Mouse (Mus musculus) heart, postnatal 0 days (tissue): ENCODE data around the gene Eml4. TPM values are rescaled to one million over a fixed set of nuclear protein-coding genes. Genes with fewer than 3 reads are reported as not detected.

Experiments
- ATAC-seq: fragments of 200-750 bp; cut with Nextera tagmentation; 2 replicates; pipeline ENCODE4 v1.8.0; 2017; ENCODE audit warnings: low read depth, moderate number of reproducible peaks, moderate library complexity; ENCODE audit not compliant: insufficient read depth
- DNase-seq: peaks from one replicate; pipeline ENCODE4 v3.0.0-alpha.2; 2016; ENCODE audit warnings: low spot score
- H3K27ac ChIP-seq: fragments of 300-500 bp; sonication (generic); 2 replicates; pipeline ENCODE4 v1.5.1; 2014; ENCODE audit warnings: low read depth, mild to moderate bottlenecking
- H3K27me3 ChIP-seq: fragments of 300-500 bp; sonication (generic); 2 replicates; pipeline ENCODE4 v1.6.1; 2014; ENCODE audit warnings: low read length, mixed read lengths; ENCODE audit not compliant: control insufficient read depth, insufficient read depth
- H3K36me3 ChIP-seq: fragments of 300-500 bp; sonication (generic); replicated peaks from 2 replicates; pipeline ENCODE4 v1.6.1; 2014; ENCODE audit warnings: low read length, mixed read lengths; ENCODE audit not compliant: control insufficient read depth, insufficient read depth
- H3K4me1 ChIP-seq: fragments of 300-500 bp; sonication (generic); 2 replicates; pipeline ENCODE4 v1.6.1; 2014; ENCODE audit warnings: antibody characterized with exemption; ENCODE audit not compliant: control insufficient read depth, insufficient read depth
- H3K4me2 ChIP-seq: fragments of 300-500 bp; sonication (generic); 2 replicates; pipeline ENCODE4 v1.6.1; 2014; ENCODE audit warnings: low read depth, mild to moderate bottlenecking, low read length, moderate library complexity
- H3K4me3 ChIP-seq: fragments of 300-500 bp; sonication (generic); 2 replicates; pipeline ENCODE4 v1.5.1; 2014; ENCODE audit warnings: low read depth, low read length
- H3K9ac ChIP-seq: fragments of 300-500 bp; sonication (generic); replicated peaks from 2 replicates; pipeline ENCODE4 v1.6.1; 2014; ENCODE audit warnings: low read depth, low read length, mixed read lengths
- H3K9me3 ChIP-seq: fragments of 300-500 bp; sonication (generic); replicated peaks from 2 replicates; pipeline ENCODE4 v1.6.1; 2016; ENCODE audit warnings: low read length; ENCODE audit not compliant: control insufficient read depth
- CTCF ChIP-seq: IDR thresholded peaks from 2 replicates; pipeline ENCODE4 v1.5.1; 2016; ENCODE audit warnings: antibody characterized with exemption, control low read depth, low read depth
- EP300 ChIP-seq: IDR thresholded peaks from 2 replicates; pipeline ENCODE4 v1.6.1; 2016; ENCODE audit warnings: antibody characterized with exemption, low read depth
- WGBS: fragments of 180-500 bp; shearing (Covaris S2); extraction: QIAGEN DNeasy Blood & Tissue Kit; methylation state at CpG from one replicate; pipeline ENCODE4 v1.1.7; 2014; 5-methylcytosine and 5-hydroxymethylcytosine counted together
- polyA plus RNA-seq: library from polyadenylated mRNA; unstranded; fragments of >200 nt; fragmentation: Nextera tagmentation; extraction: Ambion mirVana; gene quantifications from 2 replicates; pipeline ENCODE4 v1.2.1, GENCODE M21; 2015
- total RNA-seq: library from RNA; depleted of rRNA; stranded (reverse); fragments of >200 nt; gene quantifications from 2 replicates; pipeline ENCODE4 v1.2.3, GENCODE M21; 2014; ENCODE audit warnings: low replicate concordance; rRNA removed

Eml4 gene
- total and polyA plus RNA-seq, 2 experiments from 2014 or later = 5.0 to 15.6 TPM

GRCm38 (mm10) chr17:83524753-83525152, 174.0 kb downstream of the Eml4 start:
- H3K27ac ChIP-seq = no peak overlapping the region
- DNase-seq (no peak), ATAC-seq (no peak)
- H3K9ac ChIP-seq = no peak overlapping the region
- peaks cover 16% of the 10 kb centered on the region for H3K4me1 ChIP-seq
- H3K4me2 ChIP-seq = no peak overlapping the region
- no peaks in the 10 kb centered on the region for H3K27me3 ChIP-seq
- H3K4me3 ChIP-seq = no peak overlapping the region
- TF ChIP-seq CTCF (no peak), EP300 (no peak)
- no peaks in the 10 kb centered on the region for H3K9me3 ChIP-seq
- no peaks in the 10 kb centered on the region for H3K36me3 ChIP-seq
- 66% methylated on average over 7 of the region's 7 CpGs for WGBS

- H3K36me3 ChIP-seq = no peaks in the 10 kb centered on the region
- peak; percentile 29 for DNase-seq
- H3K4me3 ChIP-seq = no peak overlapping the region
- no peak overlapping the region for H3K27ac ChIP-seq
- H3K27me3 ChIP-seq = no peaks in the 10 kb centered on the region
- H3K4me1 ChIP-seq = peaks cover 16% of the 10 kb centered on the region
- H3K9me3 ChIP-seq = no peaks in the 10 kb centered on the region
- no peak overlapping the region for H3K9ac ChIP-seq
- TF ChIP-seq EP300 (no peak), CTCF (no peak)
- peak overlapping the region; percentile 6; the same call in 1 of the 2 replicates for H3K4me2 ChIP-seq
- WGBS = 18% methylated on average over 8 of the region's 8 CpGs
- no peak for ATAC-seq
Measured at GRCm38 (mm10) chr17:83525596-83525995, 174.9 kb downstream of the Eml4 start.

- Histone ChIP-seq H3K27ac (peak overlapping the region; percentile 83; the same call in 1 of the 2 replicates), H3K36me3 (no peaks in the 10 kb centered on the region), H3K4me1 (peaks cover 16% of the 10 kb centered on the region), H3K9ac (no peak overlapping the region), H3K4me2 (no peak overlapping the region), H3K9me3 (no peaks in the 10 kb centered on the region), H3K27me3 (no peaks in the 10 kb centered on the region), H3K4me3 (no peak overlapping the region)
- DNase-seq (no peak), ATAC-seq (no peak)
- WGBS = 29% methylated on average over 5 of the region's 5 CpGs
- no peak for TF ChIP-seq CTCF
- no peak for TF ChIP-seq EP300
Measured at GRCm38 (mm10) chr17:83526091-83526561, 175.4 kb downstream of the Eml4 start.

DNA sequence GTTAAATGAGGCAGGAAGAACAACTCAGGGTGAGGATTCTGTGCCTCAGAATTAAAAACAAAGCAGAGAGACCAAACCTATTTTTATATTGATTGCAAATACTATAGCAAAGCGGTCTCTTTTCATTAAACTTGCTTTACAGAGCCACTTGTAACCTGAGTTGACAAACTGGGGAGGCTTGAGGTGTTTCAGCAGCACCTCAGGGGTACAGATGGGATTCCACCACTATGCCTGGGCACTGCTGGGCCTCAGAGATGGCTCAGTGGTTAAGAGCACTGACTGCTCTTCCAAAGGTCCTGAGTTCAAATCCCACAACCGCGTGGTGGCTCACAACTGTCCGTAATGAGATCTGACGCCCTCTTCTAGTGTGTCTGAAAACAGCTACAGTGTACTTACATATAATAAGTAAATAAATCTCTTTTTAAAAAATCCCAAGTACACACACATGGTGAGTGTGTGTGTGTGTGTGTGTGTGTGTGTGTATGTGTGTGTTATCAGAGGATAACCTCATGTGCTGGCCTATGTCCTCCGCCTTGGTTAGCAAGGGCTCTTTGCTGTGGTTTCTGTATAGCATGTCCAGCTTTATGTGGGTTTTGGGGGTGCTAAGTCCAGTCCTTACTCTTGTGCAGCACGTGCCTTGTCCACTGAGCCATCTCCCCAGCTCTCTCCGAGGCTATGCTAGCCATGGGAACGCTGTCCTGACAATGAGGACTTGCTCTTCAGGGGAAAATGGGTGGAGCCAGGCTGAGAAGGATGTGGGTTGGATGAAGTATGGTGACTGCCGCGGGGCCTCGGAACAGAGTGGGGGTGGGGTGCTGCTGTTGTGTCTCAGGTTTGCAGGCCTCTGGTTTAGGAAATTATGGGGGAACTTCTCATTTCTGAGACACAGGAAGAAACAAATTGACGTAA, 176.1 kb downstream of the Eml4 start:
- Histone ChIP-seq H3K27me3 (no peaks in the 10 kb centered on the region), H3K4me3 (peak overlapping the region; percentile 36; the same call in 1 of the 2 replicates), H3K4me1 (peaks cover 16% of the 10 kb centered on the region), H3K27ac (peak overlapping the region; percentile 83), H3K36me3 (no peaks in the 10 kb centered on the region), H3K9ac (peak overlapping the region; percentile 50), H3K4me2 (peak overlapping the region; percentile 66), H3K9me3 (no peaks in the 10 kb centered on the region)
- peak; percentile 76 for DNase-seq
- peak; percentile 83 for ATAC-seq
- TF ChIP-seq CTCF (no peak), EP300 (no peak)
- WGBS = 38% methylated on average over 13 of the region's 13 CpGs

GRCm38 (mm10) chr17:83527651-83528381, 177.1 kb downstream of the Eml4 start:
- no peaks in the 10 kb centered on the region for H3K9me3 ChIP-seq
- WGBS = 7% methylated on average over 17 of the region's 17 CpGs
- DNase-seq (peak; percentile 87), ATAC-seq (peak; percentile 85)
- H3K27me3 ChIP-seq = no peaks in the 10 kb centered on the region
- H3K4me1 ChIP-seq = peaks cover 16% of the 10 kb centered on the region
- TF ChIP-seq EP300 = no peak
- TF ChIP-seq CTCF = no peak
- peak overlapping the region; percentile 36 for H3K4me3 ChIP-seq
- H3K9ac ChIP-seq = peak overlapping the region; percentile 50
- H3K36me3 ChIP-seq = no peaks in the 10 kb centered on the region
- H3K27ac ChIP-seq = peak overlapping the region; percentile 83
- H3K4me2 ChIP-seq = peak overlapping the region; percentile 66

Other genes with a start within 250 kb of the Eml4 start
- 73.6 and 100 TPM in 2 replicates for gene Pkdcc, start 135.6 kb upstream of the Eml4 start, total RNA-seq
- gene Pkdcc, start 135.6 kb upstream of the Eml4 start, polyA plus RNA-seq = 5.5 and 7.8 TPM in 2 replicates
- 487 and 666 TPM in 2 replicates for gene Cox7a2l, start 166.4 kb downstream of the Eml4 start, total RNA-seq
- gene Cox7a2l, start 166.4 kb downstream of the Eml4 start, polyA plus RNA-seq = 339 and 342 TPM in 2 replicates